Mouse (Mus musculus) cerebellum, adult 18-20 months (tissue): ENCODE measurements around the gene Plk5.

ENCODE experiments used
- DNase-seq, 2 experiments: peaks; one replicate each; pipeline ENCODE4 v3.0.0; 2021

The Plk5 gene

GRCm38 (mm10) chr10:80357994-80358639, 1.9 kb downstream of the Plk5 start:
- peak; percentile 75 to 80 for DNase-seq

GRCm38 (mm10) chr10:80363734-80364133, 7.5 kb downstream of the Plk5 start:
- no peak for DNase-seq

GRCm38 (mm10) chr10:80365736-80366135, 9.5 kb downstream of the Plk5 start:
- DNase-seq: no peak

GRCm38 (mm10) chr10:80367954-80368353, 11.7 kb downstream of the Plk5 start:
- DNase-seq: no peak

- DNase-seq: no peak
Observed at GRCm38 (mm10) chr10:80368392-80368791, 12.1 kb downstream of the Plk5 start.

GRCm38 (mm10) chr10:80369995-80370747, 13.9 kb downstream of the Plk5 start:
- no peak for DNase-seq

GRCm38 (mm10) chr10:80371411-80371966, 15.2 kb downstream of the Plk5 start:
- DNase-seq: peak; percentile 62 to 79

- no peak for DNase-seq
Observed at GRCm38 (mm10) chr10:80371983-80372382, 15.7 kb downstream of the Plk5 start.

GRCm38 (mm10) chr10:80372706-80373105, 16.4 kb downstream of the Plk5 start:
- DNase-seq: no peak

GRCm38 (mm10) chr10:80374063-80374462, 17.8 kb downstream of the Plk5 start:
- DNase-seq: peak; percentile 90

GRCm38 (mm10) chr10:80376160-80376559, 19.9 kb downstream of the Plk5 start:
- DNase-seq: peak; percentile 92 to 93

GRCm38 (mm10) chr10:80377716-80378115, 21.5 kb downstream of the Plk5 start:
- no peak for DNase-seq

- no peak for DNase-seq
Observed at GRCm38 (mm10) chr10:80382641-80383365, 26.5 kb downstream of the Plk5 start.

GRCm38 (mm10) chr10:80383431-80383830, 27.2 kb downstream of the Plk5 start:
- no peak for DNase-seq

GRCm38 (mm10) chr10:80384115-80384639, 27.9 kb downstream of the Plk5 start:
- no peak for DNase-seq

GRCm38 (mm10) chr10:80384709-80385108, 28.4 kb downstream of the Plk5 start:
- no peak for DNase-seq

- no peak for DNase-seq
Observed at GRCm38 (mm10) chr10:80385310-80385709, 29.1 kb downstream of the Plk5 start.

GRCm38 (mm10) chr10:80385811-80386734, 29.8 kb downstream of the Plk5 start:
- no peak for DNase-seq

- peak in 1 of 2 experiments; percentile 56 for DNase-seq
Observed at GRCm38 (mm10) chr10:80386735-80387471, 30.6 kb downstream of the Plk5 start.

- peak; percentile 81 to 95 for DNase-seq
Observed at GRCm38 (mm10) chr10:80387522-80387959, 31.3 kb downstream of the Plk5 start, which contains the start of gene Mex3d. Gene Mex3d (minus strand): TSS chr10:80387659.

- DNase-seq: no peak
Observed at GRCm38 (mm10) chr10:80388731-80389130, 32.5 kb downstream of the Plk5 start.
